Mouse (Mus musculus): ENCODE results near the gene Thumpd3.

Gene Thumpd3

DNA sequence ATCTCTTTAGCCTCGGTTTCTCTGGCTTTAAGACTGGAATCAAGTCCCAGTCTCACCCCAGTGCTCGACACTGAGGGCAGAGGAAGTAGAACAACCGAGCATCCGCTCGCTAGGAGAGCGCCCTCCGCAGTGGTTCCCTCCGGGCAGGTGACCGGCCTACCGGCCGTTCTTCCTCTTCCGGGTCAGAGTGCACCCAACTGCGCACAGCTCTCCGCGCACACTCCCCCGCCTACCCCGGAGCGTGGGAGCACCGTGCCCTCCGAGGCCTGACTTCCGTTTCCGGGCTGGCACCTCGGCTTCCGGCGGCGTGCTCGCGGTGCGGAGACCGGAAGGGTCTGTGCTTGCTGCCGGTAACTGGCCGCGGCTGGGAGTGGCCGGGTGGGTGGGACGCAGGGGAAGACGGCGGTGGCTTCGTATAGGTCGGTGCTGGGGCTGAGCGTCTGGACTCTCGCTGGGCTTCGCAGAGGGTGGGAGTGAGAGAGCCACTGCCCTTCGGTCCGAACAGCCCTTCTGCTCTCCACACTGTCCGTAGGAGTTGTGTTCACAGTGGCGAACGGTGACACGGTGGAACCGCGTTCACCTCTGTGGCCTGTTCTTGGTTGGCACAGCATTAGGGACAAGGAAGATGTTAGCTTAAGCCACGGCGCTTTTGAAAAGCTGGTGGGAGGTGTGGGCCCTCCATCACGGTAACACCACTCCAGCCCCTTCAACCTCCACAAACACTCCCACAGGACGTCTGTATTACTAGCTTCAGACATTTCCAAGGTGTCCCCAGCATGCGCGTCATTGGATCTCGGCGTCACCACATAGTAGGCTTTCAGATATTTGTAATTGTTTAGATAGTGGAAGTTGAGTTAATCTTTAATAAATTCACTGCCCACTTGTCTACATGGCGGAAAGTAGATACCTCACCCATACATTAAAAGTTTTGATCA lies at the start of gene Thumpd3:
Gene Thumpd3, plus strand, starts transcription at position 185 of the 935 bp plus-strand sequence.
- DNase-seq (ENCODE audit: low spot score): peak; percentile 97

DNA sequence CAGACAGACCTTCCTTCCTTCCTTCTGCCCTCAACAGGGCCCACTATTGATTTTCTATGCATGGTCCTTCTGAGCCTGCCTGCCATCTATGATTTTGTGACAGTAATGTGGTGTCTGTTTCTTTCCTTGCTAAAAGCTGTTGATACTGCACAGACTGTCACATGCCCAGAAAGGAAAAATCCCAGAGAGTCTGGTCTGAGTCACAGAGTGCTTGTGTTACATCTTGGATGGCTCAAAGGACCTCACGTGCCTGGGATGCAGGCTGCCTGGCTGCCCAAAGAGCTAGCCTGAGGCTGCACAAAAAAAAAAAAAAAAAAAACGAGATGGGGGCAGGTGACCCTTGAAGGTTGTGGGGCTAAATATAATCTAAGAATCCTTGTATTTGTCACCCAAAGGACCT lies 46.8 kb upstream of the Thumpd3 start:
- no peak for DNase-seq (ENCODE audit: low spot score)

- DNase-seq (ENCODE audit: low spot score): peak; percentile 86
Observed at GRCm38 (mm10) chr6:113000666-113001287, 45.2 kb upstream of the Thumpd3 start.

GRCm38 (mm10) chr6:113001719-113002118 lies 44.3 kb upstream of the Thumpd3 start:
- no peak for DNase-seq (ENCODE audit: low spot score)

- DNase-seq (ENCODE audit: low spot score): no peak
Observed at GRCm38 (mm10) chr6:113003313-113004111, 42.5 kb upstream of the Thumpd3 start.

- DNase-seq (ENCODE audit: low spot score): no peak
Observed at GRCm38 (mm10) chr6:113006833-113007232, 39.2 kb upstream of the Thumpd3 start.

DNA sequence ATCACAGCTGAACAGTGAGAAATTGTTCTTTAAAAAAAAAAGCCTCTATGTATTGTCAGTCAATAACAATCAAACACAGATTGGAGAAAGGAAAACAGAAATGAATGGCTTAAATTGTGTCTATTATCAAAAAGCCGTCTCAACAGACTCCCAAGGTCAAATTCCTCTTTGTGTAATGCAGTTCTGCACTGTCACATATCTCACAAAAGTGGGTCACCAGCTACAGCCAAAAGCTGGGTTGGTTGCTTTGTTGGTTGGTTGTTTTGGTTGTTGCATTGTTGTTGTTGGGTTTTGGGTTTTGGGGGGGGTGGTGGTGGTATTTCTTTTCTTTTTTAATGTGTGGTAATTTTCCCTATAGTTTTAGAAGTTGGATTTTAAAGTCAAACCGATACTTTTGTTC lies 34.1 kb upstream of the Thumpd3 start:
- DNase-seq (ENCODE audit: low spot score): no peak

- peak; percentile 58 for DNase-seq (ENCODE audit: low spot score)
Observed at GRCm38 (mm10) chr6:113012495-113012941, 33.5 kb upstream of the Thumpd3 start.

- no peak for DNase-seq (ENCODE audit: low spot score)
Observed at GRCm38 (mm10) chr6:113013550-113013949, 32.5 kb upstream of the Thumpd3 start.

- no peak for DNase-seq (ENCODE audit: low spot score)
Observed at GRCm38 (mm10) chr6:113017500-113018047, 28.5 kb upstream of the Thumpd3 start.

DNA sequence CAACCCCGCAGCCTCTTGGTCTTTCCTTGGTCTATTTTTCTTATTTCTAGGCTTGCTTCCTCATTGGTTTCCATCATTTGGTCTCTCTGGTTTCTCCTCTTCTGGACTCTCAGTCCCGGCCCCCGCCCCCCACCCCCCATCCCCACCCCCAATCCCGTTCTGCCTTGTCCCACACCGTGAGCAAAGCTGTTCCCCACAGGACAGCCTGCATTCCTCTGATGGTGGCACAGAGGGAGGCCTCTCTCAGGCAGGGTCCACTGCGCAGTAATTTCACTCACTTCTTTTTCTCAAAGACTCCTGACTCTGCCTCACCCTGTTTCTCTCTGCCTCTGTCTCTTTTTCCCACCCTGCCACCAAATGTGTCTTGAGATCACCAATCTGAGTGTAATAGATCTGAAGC lies 27.9 kb upstream of the Thumpd3 start:
- DNase-seq (ENCODE audit: low spot score): no peak

GRCm38 (mm10) chr6:113024866-113025265 lies 21.2 kb upstream of the Thumpd3 start:
- DNase-seq (ENCODE audit: low spot score): no peak

DNA sequence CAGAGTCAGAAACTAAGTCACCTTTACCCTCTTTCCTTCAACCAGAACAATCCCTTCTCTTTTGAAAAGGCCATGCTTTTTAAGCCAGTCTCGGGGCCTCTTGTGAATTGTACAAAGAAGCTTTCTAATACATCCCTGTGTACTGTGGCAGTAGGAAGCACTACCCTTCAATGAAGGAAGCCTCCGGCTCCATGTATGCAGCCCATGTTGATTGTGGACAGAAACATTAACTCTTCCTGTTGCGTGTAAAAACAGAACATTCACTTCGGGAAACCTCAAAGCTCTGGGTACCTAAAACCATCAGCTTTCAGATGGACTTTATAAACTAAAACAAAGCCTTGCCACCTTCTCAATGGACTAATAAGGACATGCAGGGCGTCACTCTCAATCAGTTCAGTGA lies 20.3 kb upstream of the Thumpd3 start:
- DNase-seq (ENCODE audit: low spot score): no peak

- no peak for DNase-seq (ENCODE audit: low spot score)
Observed at GRCm38 (mm10) chr6:113027446-113027845, 18.6 kb upstream of the Thumpd3 start.

- DNase-seq (ENCODE audit: low spot score): no peak
Observed at GRCm38 (mm10) chr6:113029006-113029405, 17.0 kb upstream of the Thumpd3 start.

DNA sequence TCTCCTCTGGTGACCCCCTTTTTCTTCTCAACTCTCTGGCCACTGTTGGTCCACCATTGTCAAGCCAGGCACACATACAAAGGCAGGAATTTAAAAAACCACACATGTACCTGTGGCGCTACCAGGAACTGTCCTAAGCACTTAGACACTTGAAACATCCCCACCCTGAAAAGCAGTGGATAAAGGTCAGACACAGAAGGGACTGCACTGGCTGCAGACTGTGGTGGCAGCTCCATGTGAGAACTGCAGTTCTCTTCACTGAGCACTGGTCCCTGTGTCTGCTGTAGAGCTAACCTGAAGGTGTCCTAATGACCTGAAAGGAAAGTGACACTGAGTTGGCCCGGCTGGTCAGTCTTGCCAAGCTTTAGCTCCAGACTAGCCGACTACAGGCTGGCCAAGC lies 15.5 kb upstream of the Thumpd3 start:
- no peak for DNase-seq (ENCODE audit: low spot score)

- DNase-seq (ENCODE audit: low spot score): no peak
Observed at GRCm38 (mm10) chr6:113030970-113031660, 14.9 kb upstream of the Thumpd3 start.

GRCm38 (mm10) chr6:113032121-113032520 lies 13.9 kb upstream of the Thumpd3 start:
- no peak for DNase-seq (ENCODE audit: low spot score)

- no peak for DNase-seq (ENCODE audit: low spot score)
Observed at GRCm38 (mm10) chr6:113033185-113033584, 12.8 kb upstream of the Thumpd3 start.

DNA sequence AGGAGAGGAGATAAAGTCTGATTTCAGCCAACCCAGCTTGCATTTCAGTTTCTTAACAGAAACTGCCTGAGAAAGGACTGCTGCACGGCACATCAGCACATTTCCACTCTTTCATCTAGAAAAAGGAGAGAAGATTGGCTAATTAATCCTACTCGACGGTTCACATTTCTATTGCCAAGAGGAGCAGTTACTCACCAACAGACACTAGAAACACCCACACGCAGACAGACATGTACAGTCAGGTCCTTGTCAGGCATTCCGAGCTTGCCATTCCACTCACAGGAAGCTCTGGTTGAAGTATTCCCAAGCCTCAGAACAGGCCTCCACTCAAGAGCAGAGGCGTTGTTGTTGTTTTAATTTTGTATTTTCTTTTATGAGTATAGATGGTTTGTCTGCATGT lies 11.6 kb upstream of the Thumpd3 start:
- DNase-seq (ENCODE audit: low spot score): no peak

DNA sequence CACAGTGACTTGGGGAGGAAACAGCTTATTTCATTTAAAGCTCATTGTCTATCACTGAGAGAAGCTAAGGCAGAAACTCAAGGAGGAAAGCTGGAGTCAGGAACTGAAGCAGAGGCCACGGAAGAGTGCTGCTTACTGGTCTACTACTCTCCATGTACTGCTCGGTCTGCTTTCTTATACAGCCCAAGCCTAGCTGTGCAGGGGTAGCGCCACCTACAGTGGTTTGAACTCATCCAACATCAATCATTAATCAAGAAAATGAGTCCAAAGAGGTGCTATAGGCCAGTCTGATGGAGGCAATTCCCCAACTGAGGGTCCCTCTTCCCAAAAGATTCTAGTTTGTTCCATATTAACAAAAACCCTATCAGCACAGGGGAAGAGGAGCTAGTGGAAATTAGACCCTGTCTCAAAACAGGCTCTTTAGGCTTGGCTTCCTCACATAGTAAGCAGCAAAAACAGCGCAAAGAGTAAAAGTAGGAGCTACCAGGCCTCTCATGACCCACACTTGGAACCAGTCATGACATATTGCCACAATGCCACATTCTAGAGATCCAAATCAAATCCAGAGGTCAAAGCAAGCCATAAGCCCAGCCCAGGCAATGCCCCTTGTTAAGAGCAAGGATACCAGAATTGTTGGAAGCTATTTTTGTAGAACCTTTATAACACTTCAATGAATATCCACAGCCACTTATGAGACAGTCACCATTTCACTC lies 9.4 kb upstream of the Thumpd3 start:
- no peak for DNase-seq (ENCODE audit: low spot score)

All from ovary, postnatal 36 days (tissue).